ENCODE assay signal across 8 mouse cellular contexts in genomic region chr17:83526624-83527532, GRCm38 (mm10). TPM values are rescaled to one million over a fixed set of nuclear protein-coding genes. Genes with fewer than 3 reads are reported as not detected.
A peak's percentile ranks its signal among the peaks of the same experiment; 100 is the strongest.
DNase-seq lines count a peak whose midpoint lies in the region; ATAC-seq and TF ChIP-seq lines count a peak whose summit lies in the region.

No protein-coding gene starts in this region.

- peak; percentile 67; the same call in 1 of the 2 replicates for ATAC-seq in forebrain, embryonic 13.5 days
- peak; percentile 55 for ATAC-seq in hindbrain, embryonic 15.5 days (ENCODE audit: low FRiP score, low read depth)
- peak; percentile 82 for ATAC-seq in liver, embryonic 14.5 days (ENCODE audit: insufficient read depth)

- peaks cover 38% of the 10 kb centered on the region for H3K4me1 ChIP-seq in forebrain, embryonic 13.5 days
- peaks cover 29% of the 10 kb centered on the region for H3K4me1 ChIP-seq in hindbrain, embryonic 15.5 days (replicated peaks)
- peaks cover 24 to 31% of the 10 kb centered on the region in 2 experiments for H3K4me1 ChIP-seq in liver, embryonic 14.5 days (replicated peaks; ENCODE audit: control insufficient read depth in 2 of 2, insufficient read depth in 2 of 2, low read length in 1 of 2)

- H3K27ac ChIP-seq in forebrain, embryonic 13.5 days: peak overlapping the region; percentile 41; the same call in 1 of the 2 replicates
- peak overlapping the region; percentile 7; the same call in 1 of the 2 replicates for H3K27ac ChIP-seq in hindbrain, embryonic 15.5 days (replicated peaks)
- peak overlapping the region; percentile 3 for H3K27ac ChIP-seq in liver, embryonic 14.5 days

- DNase-seq in CD4-positive helper T cell, adult 2 months (ENCODE audit: low read depth, low spot score): peak; percentile 80
- peak; percentile 79 for DNase-seq in T-cell, adult 2 months (ENCODE audit: low spot score)
- DNase-seq in liver, embryonic 14.5 days (ENCODE audit: low read depth in 3 of 3, low spot score in 3 of 3): peak in 2 of 3 experiments; percentile 43 to 54
- DNase-seq in natural killer cell, adult 2 months (ENCODE audit: low spot score in 2 of 2): peak; percentile 19 to 36
- DNase-seq in right cerebral cortex, postnatal 10 days (ENCODE audit: low spot score in 2 of 2): no peak
- no peak for DNase-seq in left cerebral cortex, adult 8-10 months (ENCODE audit: low spot score in 2 of 2)

- H3K9me3 ChIP-seq in forebrain, embryonic 13.5 days (replicated peaks): no peaks in the 10 kb centered on the region
- no peaks in the 10 kb centered on the region for H3K9me3 ChIP-seq in hindbrain, embryonic 15.5 days
- no peaks in the 10 kb centered on the region for H3K9me3 ChIP-seq in liver, embryonic 14.5 days (ENCODE audit: control insufficient read depth, low read length)

- no peak for TF ChIP-seq EP300 in liver, embryonic 14.5 days (IDR thresholded peaks at IDR 0.05; ENCODE audit: low read depth)

- no peak for TF ChIP-seq CTCF in liver, embryonic 14.5 days (IDR thresholded peaks at IDR 0.05; ENCODE audit: low read depth)

- peaks cover 5% of the 10 kb centered on the region; the same call in 1 of the 2 replicates for H3K27me3 ChIP-seq in forebrain, embryonic 13.5 days
- H3K27me3 ChIP-seq in hindbrain, embryonic 15.5 days: no peaks in the 10 kb centered on the region
- H3K27me3 ChIP-seq in liver, embryonic 14.5 days (ENCODE audit: control insufficient read depth, insufficient read depth, low read length): no peaks in the 10 kb centered on the region

- WGBS in forebrain, embryonic 13.5 days: 21% methylated on average over 13 of the region's 13 CpGs
- WGBS in hindbrain, embryonic 15.5 days: 30% methylated on average over 13 of the region's 13 CpGs
- 27% methylated on average over 13 of the region's 13 CpGs for WGBS in liver, embryonic 14.5 days (ENCODE audit: insufficient replicate concordance)

- H3K9ac ChIP-seq in forebrain, embryonic 13.5 days: no peak overlapping the region
- H3K9ac ChIP-seq in hindbrain, embryonic 15.5 days: no peak overlapping the region
- peak overlapping the region; percentile 39 for H3K9ac ChIP-seq in liver, embryonic 14.5 days (replicated peaks)

- H3K4me2 ChIP-seq in forebrain, embryonic 13.5 days: peak overlapping the region; percentile 36
- peak overlapping the region; percentile 31 for H3K4me2 ChIP-seq in hindbrain, embryonic 15.5 days
- peak overlapping the region; percentile 72 for H3K4me2 ChIP-seq in liver, embryonic 14.5 days (ENCODE audit: low read depth)

- H3K36me3 ChIP-seq in forebrain, embryonic 13.5 days (ENCODE audit: poor library complexity, severe bottlenecking): no peaks in the 10 kb centered on the region
- no peaks in the 10 kb centered on the region for H3K36me3 ChIP-seq in hindbrain, embryonic 15.5 days
- no peaks in the 10 kb centered on the region for H3K36me3 ChIP-seq in liver, embryonic 14.5 days (replicated peaks; ENCODE audit: control insufficient read depth, insufficient read depth, low read depth)

- H3K4me3 ChIP-seq in forebrain, embryonic 13.5 days: 0 out of 2 replicates have a peak overlapping the region, but pooled peaks have one; percentile 4
- no peak overlapping the region for H3K4me3 ChIP-seq in hindbrain, embryonic 15.5 days
- peak overlapping the region; percentile 38 to 46 for H3K4me3 ChIP-seq in liver, embryonic 14.5 days (ENCODE audit: insufficient read depth in 1 of 2, low read depth in 2 of 2, low read length in 2 of 2)

RNA-seq across cellular contexts. Expression of gene Cox7a2l, which starts 9.7 kb away (rescaled TPM):
- polyA plus RNA-seq in forebrain, embryonic 13.5 days (2015; fragmentation: Nextera tagmentation; extraction: Ambion mirVana): 180 and 182 TPM in 2 replicates
- 183 and 196 TPM in 2 replicates for polyA plus RNA-seq in hindbrain, embryonic 15.5 days (2015; fragmentation: Nextera tagmentation; extraction: Ambion mirVana)
- polyA plus RNA-seq in liver, embryonic 14.5 days (2012; rRNA removed): 73.3 and 77.5 TPM in 2 replicates
- polyA plus RNA-seq in liver, embryonic 14.5 days (2014; fragmentation: Nextera tagmentation; extraction: Ambion mirVana): 78.5 and 82.2 TPM in 2 replicates
- 100 to 1,000 TPM; 186 to 197 (median 193) TPM for total RNA-seq in left cerebral cortex, adult 8-10 months (2022)

Comparison
In these comparisons a context has a peak if more than half of its experiments do, and no peak if none do; other contexts are left out.
1. DNase-seq: peak in CD4-positive helper T cell, adult 2 months (single experiment), T-cell, adult 2 months (single experiment), liver, embryonic 14.5 days (2 of 3) and natural killer cell, adult 2 months (2 of 2); none in right cerebral cortex, postnatal 10 days (0 of 2) and left cerebral cortex, adult 8-10 months (0 of 2).
2. Peak in every context shown above with its lines, with median percentiles within 50 percentile points of each other: ATAC-seq, H3K27ac ChIP-seq and H3K4me2 ChIP-seq.